Mouse (Mus musculus): ENCODE measurements around the gene Speer4d.
"Not testable (repeated sequence)": the region's sequence is repeated elsewhere in the genome, so short reads cannot be mapped to it uniquely, and the experiment has no call there.

The Speer4d gene

GRCm38 (mm10) chr5:15670789-15671188, 51.9 kb downstream of the Speer4d start:
- DNase-seq (ENCODE audit: low spot score), result not testable (repeated sequence)

All from c-Kit-positive CD71-positive TER-119-positive erythroid progenitor cells, embryonic 14.5 days (primary cell).